Mouse (Mus musculus) liver, adult 2 months (tissue): Measurements from ENCODE around the gene Slc35b1.

Experiments used
- CTCF ChIP-seq: fragments of 200-500 bp; IDR thresholded peaks from 2 replicates; pipeline ENCODE4 v1.5.1; 2011; ENCODE audit warnings: low read depth, low read length, control low read depth
- POLR2A ChIP-seq: fragments of 200-500 bp; IDR thresholded peaks from 2 replicates; pipeline ENCODE4 v1.6.1; 2011; ENCODE audit warnings: low read length, control low read depth; ENCODE audit not compliant: insufficient read depth; ENCODE audit errors: extremely low read depth

- TF ChIP-seq CTCF, result no peak
- TF ChIP-seq POLR2A, result no peak
These were observed 21.3 kb downstream of the Slc35b1 start for GRCm38 (mm10) chr11:95405771-95406170.
